Mouse (Mus musculus): ENCODE data around the gene Elac2.

GRCm38 (mm10) chr11:64988556-64988955, 9.7 kb downstream of the Elac2 start:
- TF ChIP-seq CTCF (IDR thresholded peaks at IDR 0.05; ENCODE audit: control insufficient read depth, insufficient read depth, insufficient replicate concordance, low read depth, low read length) (no peak), POLR2A (IDR thresholded peaks at IDR 0.05; ENCODE audit: control insufficient read depth, low read depth, low read length) (no peak)

Measured in testis, adult 2 months (tissue).